Mouse (Mus musculus): ENCODE data around the gene Hras.

DNA sequence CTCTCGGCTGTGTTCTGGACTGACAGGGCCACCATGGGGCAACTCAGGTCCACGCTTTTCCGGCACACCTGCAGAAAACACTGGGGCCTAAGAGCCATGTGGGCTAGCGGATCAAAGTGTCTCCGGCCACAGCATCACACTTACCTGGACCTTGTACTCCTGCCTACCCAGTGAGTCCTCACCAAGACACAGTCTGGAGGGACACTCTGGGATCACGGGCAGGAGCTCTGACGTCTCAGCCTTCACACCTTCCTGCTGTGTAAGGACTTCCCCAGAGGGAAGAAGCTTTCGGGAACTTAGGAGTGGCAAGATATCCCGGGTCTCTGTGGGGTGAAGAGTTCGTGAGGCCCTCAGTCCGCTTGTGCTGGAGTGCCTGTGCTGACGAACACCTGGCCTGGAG, 16.3 kb upstream of the Hras start:
- no peak for TF ChIP-seq CTCF (IDR thresholded peaks at IDR 0.05; ENCODE audit: insufficient read depth, low read depth, low read length)
- TF ChIP-seq POLR2A (IDR thresholded peaks at IDR 0.05; ENCODE audit: insufficient read depth, low read depth, low read length): no peak
